Mouse (Mus musculus) liver, embryonic 16.5 days (tissue): ENCODE results near the gene Reg3a. TPM values are rescaled to one million over a fixed set of nuclear protein-coding genes. Genes with fewer than 3 reads are reported as not detected.
"Not testable (repeated sequence)": the region's sequence is repeated elsewhere in the genome, so short reads cannot be mapped to it uniquely, and the experiment has no call there.

Experiments used
- ATAC-seq: fragments of 200-750 bp; cut with Nextera tagmentation; 2 replicates; pipeline ENCODE4 v1.8.0; 2017; ENCODE audit warnings: low read depth, mild to moderate bottlenecking, moderate number of reproducible peaks, moderate library complexity
- H3K27ac ChIP-seq: fragments of 300-500 bp; sonication (generic); 2 replicates; pipeline ENCODE4 v1.5.1; 2014; ENCODE audit warnings: mild to moderate bottlenecking, low read length
- H3K27me3 ChIP-seq: fragments of 300-500 bp; sonication (generic); 2 replicates; pipeline ENCODE4 v1.6.1; 2014; ENCODE audit warnings: low read depth, low read length, mixed read lengths; ENCODE audit not compliant: control insufficient read depth, insufficient read depth
- H3K36me3 ChIP-seq: fragments of 300-500 bp; sonication (generic); 2 replicates; pipeline ENCODE4 v1.6.1; 2014; ENCODE audit warnings: mild to moderate bottlenecking; ENCODE audit not compliant: control insufficient read depth, insufficient read depth
- H3K4me1 ChIP-seq: fragments of 300-500 bp; sonication (generic); 2 replicates; pipeline ENCODE4 v1.6.1; 2014; ENCODE audit warnings: low read depth, low read length, mixed read lengths; ENCODE audit not compliant: control insufficient read depth
- H3K4me2 ChIP-seq: fragments of 300-500 bp; sonication (generic); 2 replicates; pipeline ENCODE4 v1.6.1; 2014; ENCODE audit warnings: low read depth, low read length, mixed read lengths
- H3K4me3 ChIP-seq: fragments of 300-500 bp; sonication (generic); 2 replicates; pipeline ENCODE4 v1.5.1; 2014; ENCODE audit warnings: low read depth, mild to moderate bottlenecking, low read length
- H3K9ac ChIP-seq: fragments of 300-500 bp; sonication (generic); 2 replicates; pipeline ENCODE4 v1.6.1; 2014; ENCODE audit warnings: low read depth, low read length
- H3K9me3 ChIP-seq: fragments of 300-500 bp; sonication (generic); replicated peaks from 2 replicates; pipeline ENCODE4 v1.6.1; 2016; ENCODE audit warnings: low read length; ENCODE audit not compliant: control insufficient read depth
- WGBS: fragments of 180-500 bp; shearing (Covaris S2); extraction: QIAGEN DNeasy Blood & Tissue Kit; methylation state at CpG from one replicate; pipeline ENCODE4 v1.1.7; 2014; ENCODE audit not compliant: insufficient replicate concordance; 5-methylcytosine and 5-hydroxymethylcytosine counted together
- polyA plus RNA-seq: library from polyadenylated mRNA; unstranded; fragments of >200 nt; fragmentation: Nextera tagmentation; extraction: Ambion mirVana; gene quantifications from 2 replicates; pipeline ENCODE4 v1.2.1, GENCODE M21; 2015

Gene Reg3a
- polyA plus RNA-seq, result not detected in 2 replicates

DNA sequence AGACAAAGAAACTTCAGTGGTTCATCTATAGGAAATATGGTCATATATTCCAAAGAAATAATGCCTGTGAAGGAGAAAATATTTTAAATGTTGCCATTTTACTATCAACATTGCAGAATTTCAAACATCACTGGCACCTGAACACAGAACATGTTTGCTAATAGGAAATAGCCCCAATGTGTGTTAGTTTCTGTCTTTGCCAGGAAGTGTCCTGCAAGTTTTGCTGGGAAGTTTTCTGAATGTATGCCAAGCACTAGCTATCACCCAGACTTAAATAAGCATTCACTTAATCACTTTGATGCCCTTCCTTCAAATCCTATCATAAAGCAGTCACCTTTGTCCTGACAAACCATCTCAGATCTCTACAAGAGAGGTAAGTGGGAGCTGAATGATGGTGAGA is at the start of gene Reg3a:
Gene Reg3a, plus strand, starts transcription at position 301 of the 400 bp plus-strand sequence.
- H3K4me2 ChIP-seq, result no peak within 1 kb of the TSS
- H3K9ac ChIP-seq, result no peak within 1 kb of the TSS
- H3K9me3 ChIP-seq, result no peaks in the 10 kb centered on the region
- no peak within 1 kb of the TSS for H3K27ac ChIP-seq
- H3K4me3 ChIP-seq, result no peak within 1 kb of the TSS
- no peaks in the 10 kb centered on the region for H3K4me1 ChIP-seq
- ATAC-seq, result no peak
- H3K27me3 ChIP-seq, result no peaks in the 10 kb centered on the region
- no peaks in the 10 kb centered on the region for H3K36me3 ChIP-seq

DNA sequence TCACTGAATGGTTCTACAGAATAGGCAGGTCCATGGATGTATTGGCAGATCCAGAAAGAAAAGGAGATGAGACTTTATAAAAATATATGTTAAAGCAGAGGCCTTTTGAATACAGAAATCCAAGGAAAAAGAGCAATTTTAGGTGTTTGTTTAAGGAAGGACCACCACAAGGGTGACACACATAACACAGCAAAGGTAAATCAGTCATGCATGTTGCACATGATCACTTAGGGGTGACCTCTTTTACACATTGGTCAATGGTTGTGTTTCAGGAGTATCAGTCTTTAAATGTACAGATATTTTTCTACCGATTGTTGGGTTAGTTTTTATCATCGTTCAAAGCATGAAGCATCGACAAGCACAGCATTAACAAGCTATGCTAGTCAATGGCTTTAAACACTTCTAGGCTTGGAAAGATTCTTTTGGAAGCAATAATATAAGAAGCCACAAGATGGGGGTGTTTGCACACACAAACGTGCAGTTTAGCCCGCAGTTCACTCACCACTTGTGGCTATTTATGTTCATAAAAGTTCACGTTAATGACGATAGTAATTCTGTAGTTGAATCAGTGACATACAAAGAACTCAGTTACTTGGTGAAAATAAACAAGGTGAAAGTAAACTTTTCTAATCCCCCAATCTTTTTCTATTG is 48.5 kb upstream of the Reg3a start:
- no peak overlapping the region for H3K27ac ChIP-seq
- H3K36me3 ChIP-seq, result no peaks in the 10 kb centered on the region
- 32% methylated on average over 7 of the region's 7 CpGs for WGBS
- H3K27me3 ChIP-seq, result no peaks in the 10 kb centered on the region
- no peak for ATAC-seq
- no peaks in the 10 kb centered on the region for H3K9me3 ChIP-seq
- no peaks in the 10 kb centered on the region for H3K4me1 ChIP-seq
- no peak overlapping the region for H3K4me3 ChIP-seq
- H3K4me2 ChIP-seq, result no peak overlapping the region
- no peak overlapping the region for H3K9ac ChIP-seq

DNA sequence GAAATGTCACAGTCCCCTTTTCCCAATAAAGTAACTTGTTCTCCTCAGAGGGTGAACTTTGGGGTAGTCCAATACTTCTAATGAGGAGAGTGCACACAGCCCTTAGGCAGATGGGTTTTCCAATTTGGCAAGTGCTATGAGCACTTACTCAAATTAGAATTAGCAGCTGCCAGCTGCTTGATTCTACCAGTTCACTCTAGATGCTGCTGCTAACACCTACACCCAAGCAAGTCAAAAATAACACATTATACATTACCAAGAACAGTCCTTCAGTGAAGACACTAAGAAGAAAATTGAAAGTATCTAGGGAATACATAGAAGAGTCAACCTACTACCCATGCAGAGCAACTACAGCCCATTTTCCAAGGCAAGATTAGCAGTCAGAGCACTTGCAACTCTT is 40.2 kb upstream of the Reg3a start:
- no peak overlapping the region for H3K27ac ChIP-seq
- H3K36me3 ChIP-seq, result no peaks in the 10 kb centered on the region
- no peak overlapping the region for H3K9ac ChIP-seq
- H3K4me3 ChIP-seq, result no peak overlapping the region
- H3K9me3 ChIP-seq, result no peaks in the 10 kb centered on the region
- no peak for ATAC-seq
- no peaks in the 10 kb centered on the region for H3K4me1 ChIP-seq
- no peaks in the 10 kb centered on the region for H3K27me3 ChIP-seq
- H3K4me2 ChIP-seq, result no peak overlapping the region

DNA sequence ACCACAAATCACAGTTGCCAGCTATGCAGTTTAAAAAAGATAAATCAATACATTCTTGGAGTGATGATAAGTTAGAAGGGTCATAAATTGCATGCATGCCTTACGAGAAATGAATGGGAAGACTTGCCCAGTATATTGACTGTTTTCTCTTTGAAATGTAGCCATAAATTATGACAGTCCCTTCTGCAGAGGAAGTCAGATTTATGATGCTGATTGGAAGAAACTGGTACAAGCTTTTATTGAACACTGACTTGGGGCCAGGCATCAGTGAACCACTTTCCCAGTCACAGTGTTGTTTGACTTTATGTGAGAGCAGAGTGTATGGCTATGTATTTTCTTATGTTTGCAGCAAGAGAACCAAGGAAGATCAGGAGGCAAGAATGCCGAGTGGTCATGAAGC is 38.8 kb upstream of the Reg3a start:
- Histone ChIP-seq H3K4me3 (no peak overlapping the region), H3K36me3 (no peaks in the 10 kb centered on the region), H3K27ac (no peak overlapping the region), H3K4me2 (no peak overlapping the region), H3K9ac (no peak overlapping the region), H3K9me3 (no peaks in the 10 kb centered on the region), H3K27me3 (no peaks in the 10 kb centered on the region), H3K4me1 (no peaks in the 10 kb centered on the region)
- 53% methylated on average over 2 of the region's 2 CpGs for WGBS
- ATAC-seq, result no peak

- Histone ChIP-seq H3K36me3 (no peaks in the 10 kb centered on the region), H3K9ac (no peak overlapping the region), H3K4me2 (no peak overlapping the region), H3K27ac (no peak overlapping the region), H3K4me3 (no peak overlapping the region), H3K9me3 (no peaks in the 10 kb centered on the region), H3K27me3 (no peaks in the 10 kb centered on the region), H3K4me1 (no peaks in the 10 kb centered on the region)
- no peak for ATAC-seq
- 38% methylated on average over 2 of the region's 2 CpGs for WGBS
Measured at GRCm38 (mm10) chr6:78361971-78362563, 18.4 kb upstream of the Reg3a start.

DNA sequence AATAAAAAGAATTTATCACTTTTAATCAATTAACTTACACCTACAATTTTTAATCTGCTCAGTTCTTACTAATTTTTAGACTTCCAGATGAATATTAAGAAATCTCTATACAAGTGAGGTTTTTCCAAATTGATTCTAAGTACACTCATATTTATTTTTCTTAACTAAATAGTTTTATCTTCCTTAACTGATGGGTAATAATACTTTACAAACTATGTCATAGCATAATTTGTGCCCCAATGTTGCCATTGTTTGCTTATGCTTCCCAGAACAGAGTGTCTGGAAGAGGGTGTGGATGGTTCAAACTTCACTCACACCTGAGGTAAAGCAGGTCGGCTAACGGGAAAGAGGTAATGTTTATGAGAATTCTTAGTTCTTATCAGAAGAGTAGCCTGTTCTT is 10.2 kb upstream of the Reg3a start, which contains the start of gene Reg3b:
Gene Reg3b, plus strand, starts transcription at position 301 of the 400 bp plus-strand sequence.
- Histone ChIP-seq H3K27ac (no peak within 1 kb of the TSS), H3K27me3 (no peaks in the 10 kb centered on the region), H3K4me3 (no peak within 1 kb of the TSS), H3K4me2 (no peak within 1 kb of the TSS), H3K36me3 (no peaks in the 10 kb centered on the region), H3K4me1 (no peaks in the 10 kb centered on the region), H3K9me3 (no peaks in the 10 kb centered on the region), H3K9ac (no peak within 1 kb of the TSS)
- 67% methylated on average over 2 of the region's 2 CpGs for WGBS
- ATAC-seq, result no peak

DNA sequence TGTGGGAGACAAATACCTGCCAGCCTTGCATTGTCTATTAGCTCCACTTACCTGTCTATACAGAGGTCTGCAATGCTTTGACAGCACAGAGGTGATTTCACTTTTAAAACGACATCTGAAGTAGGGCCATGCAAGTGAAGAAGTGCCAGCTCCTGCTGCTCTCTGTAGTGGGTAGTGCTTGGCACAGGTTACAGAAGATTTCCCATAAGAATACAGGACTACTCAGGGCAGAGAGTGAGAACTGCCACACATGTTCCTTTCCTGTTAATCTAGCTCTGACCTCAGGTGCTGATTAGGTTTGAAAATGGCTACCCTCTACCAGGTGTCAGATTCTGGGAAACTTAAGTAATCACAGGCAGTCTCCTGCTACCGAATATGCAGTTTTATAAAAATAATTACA is 1.7 kb upstream of the Reg3a start, which contains the start of gene Reg3d:
Gene Reg3d, minus strand, starts transcription at position 101 of the 400 bp plus-strand sequence.
- WGBS, result 56% methylated on average over 2 of the region's 2 CpGs
- no peaks in the 10 kb centered on the region for H3K36me3 ChIP-seq

GRCm38 (mm10) chr6:78385609-78386008 is 5.1 kb downstream of the Reg3a start:
- no peaks in the 10 kb centered on the region for H3K9me3 ChIP-seq
- H3K36me3 ChIP-seq, result no peaks in the 10 kb centered on the region
- no peak overlapping the region for H3K4me2 ChIP-seq
- WGBS, result 63% methylated on average over 3 of the region's 3 CpGs
- H3K9ac ChIP-seq, result no peak overlapping the region
- H3K27ac ChIP-seq, result no peak overlapping the region
- ATAC-seq, result no peak
- no peaks in the 10 kb centered on the region for H3K4me1 ChIP-seq
- H3K4me3 ChIP-seq, result no peak overlapping the region
- no peaks in the 10 kb centered on the region for H3K27me3 ChIP-seq

More for the DNA sequence above, 1.7 kb upstream of the Reg3a start, which contains the start of gene Reg3d:
- Histone ChIP-seq H3K4me3 (no peak within 1 kb of the TSS), H3K27me3 (no peaks in the 10 kb centered on the region), H3K4me2 (no peak within 1 kb of the TSS), H3K4me1 (no peaks in the 10 kb centered on the region), H3K9me3 (no peaks in the 10 kb centered on the region), H3K27ac (no peak within 1 kb of the TSS), H3K9ac (no peak within 1 kb of the TSS)
- ATAC-seq, result no peak

- H3K27ac ChIP-seq, H3K36me3 ChIP-seq, H3K4me2 ChIP-seq, H3K9me3 ChIP-seq, H3K27me3 ChIP-seq, H3K4me3 ChIP-seq, H3K9ac ChIP-seq, ATAC-seq, H3K4me1 ChIP-seq: not testable (repeated sequence)
- WGBS, result 100% methylated on average over 3 of the region's 17 CpGs
Measured at GRCm38 (mm10) chr6:78395323-78395722, 14.8 kb downstream of the Reg3a start, which contains the start of gene Reg2. Reg2 (plus strand) TSS chr6:78395623.
